Mouse (Mus musculus) limb, embryonic 12.5 days (tissue): ENCODE measurements at regions not wholly inside any gene's neighbourhood (a gene's known extent, or its start where the extent isn't known, plus 50 kb on each side); places are given as distances from the start of the nearest gene placed in this dataset.

ENCODE experiments used
- ATAC-seq: fragments of 200-750 bp; cut with Nextera tagmentation; 2 replicates; pipeline ENCODE4 v1.8.0; 2017; ENCODE audit warnings: low read depth, moderate TSS enrichment; ENCODE audit not compliant: insufficient number of reproducible peaks, insufficient read depth, low FRiP score, low TSS enrichment
- H3K27ac ChIP-seq: fragments of 300-500 bp; sonication (generic); 2 replicates; pipeline ENCODE4 v1.5.1; 2016; ENCODE audit warnings: mild to moderate bottlenecking, moderate library complexity
- H3K27me3 ChIP-seq: fragments of 300-500 bp; sonication (generic); 2 replicates; pipeline ENCODE4 v1.6.1; 2016; ENCODE audit warnings: mild to moderate bottlenecking, moderate library complexity
- H3K36me3 ChIP-seq: fragments of 300-500 bp; sonication (generic); 2 replicates; pipeline ENCODE4 v1.6.1; 2016; ENCODE audit warnings: mild to moderate bottlenecking, moderate library complexity
- H3K4me1 ChIP-seq: fragments of 300-500 bp; sonication (generic); replicated peaks from 2 replicates; pipeline ENCODE4 v1.6.1; 2016
- H3K4me2 ChIP-seq: fragments of 300-500 bp; sonication (generic); 2 replicates; pipeline ENCODE4 v1.6.1; 2016; ENCODE audit warnings: mild to moderate bottlenecking, moderate library complexity
- H3K4me3 ChIP-seq: fragments of 300-500 bp; sonication (generic); replicated peaks from 2 replicates; pipeline ENCODE4 v1.5.1; 2016; ENCODE audit warnings: mild to moderate bottlenecking
- H3K9ac ChIP-seq: fragments of 300-500 bp; sonication (generic); replicated peaks from 2 replicates; pipeline ENCODE4 v1.6.1; 2016; ENCODE audit warnings: mild to moderate bottlenecking, moderate library complexity
- H3K9me3 ChIP-seq: fragments of 300-500 bp; sonication (generic); 2 replicates; pipeline ENCODE4 v1.6.1; 2016; ENCODE audit warnings: mild to moderate bottlenecking, moderate library complexity
- WGBS: fragments of 180-500 bp; shearing (Covaris S2); methylation state at CpG from one replicate; pipeline ENCODE4 v1.1.7; 2016; 5-methylcytosine and 5-hydroxymethylcytosine counted together

DNA sequence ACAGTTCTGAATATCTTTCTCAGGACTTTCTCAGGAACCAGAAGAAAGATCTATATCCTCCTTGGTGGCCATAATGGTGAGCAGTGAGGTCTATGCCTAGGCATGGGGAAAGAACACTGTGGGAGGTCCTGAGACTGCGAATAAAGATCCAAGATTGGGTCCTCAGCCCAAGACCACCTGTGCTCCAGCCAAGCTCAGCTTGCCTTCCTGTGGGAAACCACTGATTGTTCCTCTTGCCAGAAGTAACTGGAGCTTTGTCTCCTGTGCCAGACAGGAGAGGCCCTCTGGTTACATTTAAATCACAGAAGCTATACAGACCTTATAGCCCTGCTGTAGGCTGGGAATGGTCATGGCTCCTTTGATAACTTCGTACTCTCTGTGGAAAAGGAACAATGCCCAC, 148.8 kb upstream of the Sh3bp4 start:
- H3K4me3 ChIP-seq = no peak overlapping the region
- no peaks in the 10 kb centered on the region for H3K9me3 ChIP-seq
- H3K27ac ChIP-seq = no peak overlapping the region
- 73% methylated on average over 2 of the region's 2 CpGs for WGBS
- peaks cover 9% of the 10 kb centered on the region for H3K4me1 ChIP-seq
- no peaks in the 10 kb centered on the region for H3K27me3 ChIP-seq
- no peaks in the 10 kb centered on the region for H3K36me3 ChIP-seq
- ATAC-seq = no peak
- H3K4me2 ChIP-seq = no peak overlapping the region
- no peak overlapping the region for H3K9ac ChIP-seq

DNA sequence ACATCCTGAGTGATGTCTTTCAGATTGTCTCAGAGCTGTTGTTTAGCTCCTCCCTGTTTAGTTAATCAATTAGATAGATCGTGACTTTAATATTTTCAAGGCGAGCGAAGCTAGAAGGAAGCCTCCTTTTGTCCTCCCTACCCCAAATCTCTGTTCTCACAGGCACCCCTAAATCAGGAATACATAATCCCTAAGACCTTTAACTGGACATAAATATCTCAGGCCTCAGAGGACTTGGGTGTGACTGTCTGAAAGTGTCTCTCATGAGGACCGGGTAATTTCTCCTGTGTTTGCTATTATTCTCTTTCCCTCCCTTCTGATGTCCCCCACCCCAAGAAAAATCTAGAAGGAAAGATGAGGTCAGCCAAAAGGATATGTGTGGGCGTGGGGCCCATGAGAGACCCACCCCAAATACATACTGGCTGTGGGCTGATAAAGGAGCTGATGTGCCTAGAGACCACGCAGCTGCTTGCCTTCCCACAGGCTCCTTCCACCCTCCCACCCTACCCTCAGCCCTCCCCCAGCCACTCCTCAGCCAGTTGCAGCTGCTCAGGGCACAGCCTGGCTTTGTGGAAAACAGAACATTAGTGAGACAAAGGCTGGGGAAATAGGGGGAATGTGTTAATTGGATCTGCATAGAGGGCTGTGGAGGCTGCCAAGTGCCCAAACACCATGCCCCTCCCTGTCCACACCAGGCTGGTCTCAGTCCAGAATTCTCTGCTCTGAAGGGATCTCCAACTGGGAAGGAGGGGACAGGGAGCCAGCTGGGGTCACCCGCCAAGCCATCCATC, 146.2 kb upstream of the Sh3bp4 start:
- Histone ChIP-seq H3K27ac (no peak overlapping the region), H3K27me3 (no peaks in the 10 kb centered on the region), H3K4me2 (no peak overlapping the region), H3K4me3 (no peak overlapping the region), H3K36me3 (no peaks in the 10 kb centered on the region), H3K4me1 (peaks cover 9% of the 10 kb centered on the region), H3K9ac (no peak overlapping the region), H3K9me3 (no peaks in the 10 kb centered on the region)
- WGBS = 64% methylated on average over 7 of the region's 7 CpGs
- ATAC-seq = 0 out of 2 replicates have a peak, but pooled peaks have one; percentile 47

DNA sequence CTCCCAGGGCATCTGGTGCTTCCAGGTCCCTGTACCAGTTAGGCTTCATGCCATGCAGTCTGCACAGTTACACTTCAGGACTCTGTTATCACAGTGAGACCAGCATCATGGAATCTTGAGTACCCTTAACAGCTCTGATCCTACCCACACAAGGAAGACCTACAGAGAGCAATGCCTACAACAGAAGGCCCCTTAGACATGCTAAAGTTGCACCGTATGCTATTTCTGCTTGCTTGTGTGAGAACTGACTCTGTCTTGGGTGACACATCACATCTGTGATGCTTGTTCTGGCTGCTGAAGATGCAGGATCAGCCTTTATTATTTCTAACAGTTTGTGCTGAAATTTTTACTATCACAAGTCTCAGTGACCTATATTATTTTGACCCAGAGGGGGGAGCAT, 135.0 kb upstream of the Sh3bp4 start:
- Histone ChIP-seq H3K27ac (no peak overlapping the region), H3K4me2 (no peak overlapping the region), H3K4me1 (0 out of 2 replicates have a peak, but pooled peaks cover 5% of the 10 kb centered on the region), H3K36me3 (no peaks in the 10 kb centered on the region), H3K4me3 (no peak overlapping the region), H3K9ac (no peak overlapping the region), H3K27me3 (no peaks in the 10 kb centered on the region), H3K9me3 (peaks cover 10% of the 10 kb centered on the region; the same call in 1 of the 2 replicates)
- 95% methylated on average over 1 of the region's 1 CpGs for WGBS
- no peak for ATAC-seq

DNA sequence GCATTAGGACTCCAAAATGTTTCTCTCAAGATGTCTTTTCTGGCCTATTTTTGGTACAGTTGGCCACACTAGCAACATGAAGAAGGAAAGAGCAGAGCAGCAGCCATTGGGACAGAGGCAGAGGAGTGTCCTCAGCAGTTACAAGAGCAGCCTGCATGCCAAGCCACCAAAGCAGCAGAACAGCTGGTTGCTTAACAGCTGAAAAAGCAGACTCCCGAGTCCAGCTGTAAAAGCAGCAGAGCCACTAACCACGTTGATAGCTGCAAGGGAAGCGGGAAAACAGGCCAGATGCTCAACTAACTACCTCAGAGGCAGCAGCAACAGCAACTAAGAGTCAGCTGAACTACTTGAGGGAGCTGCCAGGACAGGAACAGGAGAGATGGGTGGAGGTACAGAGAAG, 134.4 kb upstream of the Sh3bp4 start:
- no peak for ATAC-seq
- Histone ChIP-seq H3K27ac (no peak overlapping the region), H3K27me3 (no peaks in the 10 kb centered on the region), H3K9me3 (peaks cover 10% of the 10 kb centered on the region; the same call in 1 of the 2 replicates), H3K4me1 (0 out of 2 replicates have a peak, but pooled peaks cover 5% of the 10 kb centered on the region), H3K9ac (no peak overlapping the region), H3K4me3 (no peak overlapping the region), H3K4me2 (no peak overlapping the region), H3K36me3 (no peaks in the 10 kb centered on the region)
- WGBS = 77% methylated on average over 3 of the region's 3 CpGs

DNA sequence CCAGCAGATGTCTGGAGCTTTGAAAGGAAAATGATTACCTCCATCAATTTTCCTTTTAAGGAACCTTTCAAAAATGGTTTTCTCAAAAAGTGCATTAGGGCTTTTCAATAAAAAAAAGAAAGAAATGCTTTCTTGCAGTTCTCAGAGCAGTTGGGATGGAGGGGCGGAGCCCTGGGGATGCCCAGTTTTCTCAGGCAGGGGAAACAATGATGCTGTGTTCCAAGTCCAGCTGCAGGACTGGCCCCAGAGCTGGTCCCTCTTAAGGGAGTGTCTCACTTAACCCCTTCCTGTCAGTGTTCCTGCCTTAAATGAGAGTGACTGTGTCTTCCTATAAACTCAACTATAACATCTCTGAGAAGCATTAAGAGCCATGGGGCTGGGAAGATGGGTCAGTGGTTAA, 132.9 kb upstream of the Sh3bp4 start:
- no peak overlapping the region for H3K9ac ChIP-seq
- 0 out of 2 replicates have a peak overlapping the region, but pooled peaks have one; percentile 20 for H3K27ac ChIP-seq
- WGBS = 65% methylated on average over 1 of the region's 1 CpGs
- H3K4me1 ChIP-seq = 0 out of 2 replicates have a peak, but pooled peaks cover 5% of the 10 kb centered on the region
- H3K4me3 ChIP-seq = no peak overlapping the region
- no peak overlapping the region for H3K4me2 ChIP-seq
- no peak for ATAC-seq
- H3K9me3 ChIP-seq = peaks cover 5% of the 10 kb centered on the region; the same call in 1 of the 2 replicates
- H3K27me3 ChIP-seq = no peaks in the 10 kb centered on the region
- no peaks in the 10 kb centered on the region for H3K36me3 ChIP-seq

DNA sequence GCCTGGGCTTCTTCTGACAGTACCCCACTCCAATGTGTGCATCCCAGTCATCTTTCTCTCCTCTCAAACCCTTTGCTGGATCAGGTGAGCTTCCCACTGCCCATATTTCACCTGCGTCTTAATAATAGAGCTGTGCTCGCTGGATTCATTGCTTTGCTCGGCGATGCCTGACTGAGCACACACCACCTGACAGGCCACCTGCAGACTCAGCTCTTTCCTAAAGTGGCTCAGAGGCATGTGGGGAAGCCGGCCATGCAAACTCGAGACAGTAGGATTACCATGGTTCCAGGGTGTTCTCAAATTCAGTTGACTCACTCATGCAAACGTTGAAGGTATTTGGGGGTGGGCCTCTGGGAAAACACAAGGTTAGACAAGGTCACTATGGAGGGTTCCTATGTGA, 131.8 kb upstream of the Sh3bp4 start:
- Histone ChIP-seq H3K4me1 (0 out of 2 replicates have a peak, but pooled peaks cover 5% of the 10 kb centered on the region), H3K27ac (no peak overlapping the region), H3K9ac (no peak overlapping the region), H3K4me2 (no peak overlapping the region), H3K36me3 (no peaks in the 10 kb centered on the region), H3K27me3 (no peaks in the 10 kb centered on the region), H3K4me3 (no peak overlapping the region), H3K9me3 (peaks cover 5% of the 10 kb centered on the region; the same call in 1 of the 2 replicates)
- ATAC-seq = no peak
- WGBS = 56% methylated on average over 7 of the region's 7 CpGs

DNA sequence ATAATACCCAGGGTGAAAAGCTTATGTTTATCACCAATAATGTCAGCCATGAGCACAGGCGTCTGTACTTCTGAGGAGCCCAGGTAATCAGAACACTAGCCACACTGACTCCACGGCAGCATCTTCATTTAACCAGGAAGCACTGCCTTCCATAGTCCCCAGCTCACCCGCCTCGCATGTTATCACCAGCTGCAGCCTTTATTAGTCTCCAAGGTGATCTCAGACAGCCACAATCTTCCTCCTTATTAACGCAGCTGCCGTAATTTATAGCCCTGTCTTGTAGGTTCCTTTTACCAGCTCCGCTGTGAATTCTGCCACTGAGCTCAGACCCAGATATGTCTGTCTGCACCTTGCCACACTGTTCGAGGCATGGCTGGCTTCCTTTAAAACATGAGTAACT, 127.2 kb upstream of the Sh3bp4 start:
- no peak overlapping the region for H3K27ac ChIP-seq
- H3K9ac ChIP-seq = no peak overlapping the region
- no peak for ATAC-seq
- H3K4me1 ChIP-seq = 0 out of 2 replicates have a peak, but pooled peaks cover 5% of the 10 kb centered on the region
- no peak overlapping the region for H3K4me3 ChIP-seq
- H3K36me3 ChIP-seq = no peaks in the 10 kb centered on the region
- H3K9me3 ChIP-seq = no peaks in the 10 kb centered on the region
- no peaks in the 10 kb centered on the region for H3K27me3 ChIP-seq
- H3K4me2 ChIP-seq = no peak overlapping the region
- 44% methylated on average over 8 of the region's 8 CpGs for WGBS

DNA sequence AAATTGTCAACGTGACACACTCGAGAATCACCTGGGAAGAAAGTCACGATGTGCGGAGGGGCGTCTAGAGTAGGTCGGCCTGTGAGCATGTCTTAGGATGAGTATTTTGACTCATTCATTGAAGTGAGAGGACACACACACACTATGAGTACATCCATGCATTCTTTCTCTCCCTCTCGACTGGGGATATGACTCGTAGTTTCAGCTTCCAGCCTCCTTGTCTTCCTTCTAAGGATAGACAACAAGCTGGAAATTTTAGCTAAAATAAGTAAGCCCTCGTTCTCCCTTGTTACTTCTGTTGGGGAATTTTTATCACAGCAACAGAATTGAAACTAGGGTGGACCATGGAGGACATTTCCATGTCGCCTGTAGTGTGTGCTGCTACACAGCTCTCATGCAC, 124.3 kb upstream of the Sh3bp4 start:
- Histone ChIP-seq H3K4me1 (no peaks in the 10 kb centered on the region), H3K9me3 (peaks cover 7% of the 10 kb centered on the region), H3K36me3 (no peaks in the 10 kb centered on the region), H3K4me3 (no peak overlapping the region), H3K4me2 (no peak overlapping the region), H3K27me3 (no peaks in the 10 kb centered on the region; the same call in 1 of the 2 replicates), H3K27ac (no peak overlapping the region), H3K9ac (no peak overlapping the region)
- WGBS = 90% methylated on average over 10 of the region's 10 CpGs
- ATAC-seq = no peak

DNA sequence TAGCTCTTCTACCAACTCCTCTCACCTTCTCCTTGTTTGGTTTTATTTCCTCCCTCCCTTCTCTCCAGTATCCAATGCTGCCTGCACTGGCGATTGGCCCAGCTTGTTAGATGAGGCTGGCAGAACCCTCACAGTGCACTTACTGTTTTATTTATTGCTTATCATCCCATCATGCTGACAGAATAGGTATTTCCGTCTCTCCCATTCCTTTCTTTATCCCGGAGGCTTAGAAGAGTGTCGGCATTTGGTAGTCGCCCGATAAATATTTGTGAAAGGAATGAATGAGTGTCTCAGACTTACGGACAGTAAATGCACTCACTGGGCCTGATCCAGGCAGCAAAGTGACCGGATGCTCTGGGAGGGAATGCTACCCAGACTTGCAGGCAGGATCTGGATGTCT, 123.8 kb upstream of the Sh3bp4 start:
- Histone ChIP-seq H3K4me2 (no peak overlapping the region), H3K9me3 (peaks cover 7% of the 10 kb centered on the region), H3K4me3 (no peak overlapping the region), H3K9ac (no peak overlapping the region), H3K27me3 (no peaks in the 10 kb centered on the region; the same call in 1 of the 2 replicates), H3K4me1 (no peaks in the 10 kb centered on the region), H3K27ac (no peak overlapping the region), H3K36me3 (no peaks in the 10 kb centered on the region)
- no peak for ATAC-seq
- WGBS = 91% methylated on average over 8 of the region's 8 CpGs

DNA sequence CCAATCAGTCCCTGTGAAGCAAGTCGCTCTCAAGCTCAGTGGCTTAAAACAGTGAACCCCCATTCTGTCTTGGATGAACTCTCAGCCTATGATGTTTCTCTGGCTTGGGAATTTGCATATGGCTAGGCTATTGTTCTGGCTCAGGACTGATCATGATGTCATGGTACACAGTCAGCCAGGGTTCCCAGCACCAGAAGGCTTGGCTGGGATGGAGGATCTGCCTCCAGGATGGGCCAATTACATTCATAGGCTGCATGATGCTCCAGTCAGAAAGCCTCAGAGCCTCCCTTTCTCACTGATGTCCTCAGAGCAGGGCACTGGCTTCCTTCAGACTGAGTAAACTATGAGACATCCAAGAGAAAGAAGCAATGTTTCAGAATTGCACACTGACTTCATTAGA, 120.3 kb upstream of the Sh3bp4 start:
- no peaks in the 10 kb centered on the region for H3K36me3 ChIP-seq
- no peaks in the 10 kb centered on the region; the same call in 1 of the 2 replicates for H3K27me3 ChIP-seq
- H3K9me3 ChIP-seq = peaks cover 7% of the 10 kb centered on the region
- no peak overlapping the region for H3K27ac ChIP-seq
- H3K4me2 ChIP-seq = no peak overlapping the region
- ATAC-seq = no peak
- 76% methylated on average over 1 of the region's 1 CpGs for WGBS
- no peak overlapping the region for H3K4me3 ChIP-seq
- H3K9ac ChIP-seq = no peak overlapping the region
- no peaks in the 10 kb centered on the region for H3K4me1 ChIP-seq

DNA sequence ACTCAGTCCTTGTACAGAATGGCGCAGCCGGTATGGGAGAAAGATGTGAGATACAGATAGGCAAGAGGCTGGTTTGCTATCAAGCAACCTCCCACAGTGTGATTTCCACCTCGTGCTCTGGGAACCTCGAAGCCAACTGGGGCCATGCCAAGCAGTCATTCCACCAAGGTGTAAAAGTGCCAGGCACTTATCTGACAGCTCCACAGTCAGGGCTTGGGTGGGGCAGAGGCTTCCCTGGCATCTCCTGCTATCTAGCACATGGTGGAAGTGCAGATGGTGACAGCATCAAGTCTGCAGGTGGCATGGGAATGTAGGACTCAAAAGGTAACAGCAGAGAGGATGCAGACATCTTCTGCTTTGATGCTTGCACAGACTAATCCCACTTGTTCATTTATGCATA, 116.7 kb upstream of the Sh3bp4 start:
- Histone ChIP-seq H3K9me3 (peaks cover 7% of the 10 kb centered on the region), H3K9ac (no peak overlapping the region), H3K36me3 (no peaks in the 10 kb centered on the region), H3K4me3 (no peak overlapping the region), H3K4me2 (no peak overlapping the region), H3K4me1 (no peaks in the 10 kb centered on the region), H3K27ac (no peak overlapping the region), H3K27me3 (no peaks in the 10 kb centered on the region; the same call in 1 of the 2 replicates)
- WGBS = 85% methylated on average over 4 of the region's 4 CpGs
- no peak for ATAC-seq

DNA sequence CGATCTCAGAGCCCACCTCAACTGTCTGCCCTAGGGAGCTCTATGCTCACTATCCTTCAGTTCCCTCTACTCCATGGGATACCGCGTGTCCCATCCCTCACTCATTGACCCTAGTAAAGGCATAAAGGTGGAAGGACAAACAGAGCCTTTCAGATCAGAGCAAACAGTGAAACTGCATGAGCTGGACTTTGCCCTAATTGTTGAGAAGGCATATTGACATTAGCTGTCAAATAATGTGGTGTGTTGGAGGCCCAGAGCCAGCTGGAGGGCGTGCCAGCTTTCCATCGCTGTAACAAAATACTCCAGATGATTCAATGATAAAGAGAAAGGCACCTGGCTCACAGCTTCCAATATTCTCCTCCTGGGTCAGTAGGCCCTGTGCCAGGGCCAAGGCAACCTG, 115.4 kb upstream of the Sh3bp4 start:
- H3K36me3 ChIP-seq = no peaks in the 10 kb centered on the region
- no peaks in the 10 kb centered on the region for H3K9me3 ChIP-seq
- no peak overlapping the region for H3K9ac ChIP-seq
- H3K4me1 ChIP-seq = no peaks in the 10 kb centered on the region
- no peak overlapping the region for H3K27ac ChIP-seq
- no peak overlapping the region for H3K4me2 ChIP-seq
- H3K4me3 ChIP-seq = no peak overlapping the region
- ATAC-seq = no peak
- WGBS = 90% methylated on average over 5 of the region's 5 CpGs
- H3K27me3 ChIP-seq = no peaks in the 10 kb centered on the region; the same call in 1 of the 2 replicates
